Mouse (Mus musculus) hindbrain, postnatal 0 days (tissue): ENCODE results near the gene Mef2a. TPM values are rescaled to one million over a fixed set of nuclear protein-coding genes. Genes with fewer than 3 reads are reported as not detected.
A peak's percentile ranks its signal among the peaks of the same experiment; 100 is the strongest.

Source experiments
- ATAC-seq: fragments of 200-750 bp; cut with Nextera tagmentation; 2 replicates; pipeline ENCODE4 v1.8.0; 2017; ENCODE audit warnings: mild to moderate bottlenecking, moderate TSS enrichment, moderate library complexity
- DNase-seq: peaks from one replicate; pipeline ENCODE4 v3.0.0-alpha.2; 2015; ENCODE audit warnings: low spot score
- H3K27ac ChIP-seq: fragments of 300-500 bp; sonication (generic); 2 replicates; pipeline ENCODE4 v1.5.1; 2014; ENCODE audit warnings: mild to moderate bottlenecking
- H3K27me3 ChIP-seq: fragments of 300-500 bp; sonication (generic); 2 replicates; pipeline ENCODE4 v1.6.1; 2014; ENCODE audit warnings: low read length, mixed read lengths; ENCODE audit not compliant: insufficient read depth
- H3K36me3 ChIP-seq: fragments of 300-500 bp; sonication (generic); 2 replicates; pipeline ENCODE4 v1.6.1; 2014; ENCODE audit warnings: low read length, mixed read lengths; ENCODE audit not compliant: insufficient read depth
- H3K4me1 ChIP-seq: fragments of 300-500 bp; sonication (generic); 2 replicates; pipeline ENCODE4 v1.6.1; 2014; ENCODE audit warnings: antibody characterized with exemption, low read length, mixed read lengths; ENCODE audit not compliant: insufficient read depth
- H3K4me2 ChIP-seq: fragments of 300-500 bp; sonication (generic); 2 replicates; pipeline ENCODE4 v1.6.1; 2014; ENCODE audit warnings: low read depth, mild to moderate bottlenecking, low read length, moderate library complexity, mixed read lengths
- H3K4me3 ChIP-seq: fragments of 300-500 bp; sonication (generic); 2 replicates; pipeline ENCODE4 v1.5.1; 2014; ENCODE audit warnings: low read length
- H3K9ac ChIP-seq: fragments of 300-500 bp; sonication (generic); replicated peaks from 2 replicates; pipeline ENCODE4 v1.6.1; 2014; ENCODE audit warnings: mild to moderate bottlenecking, low read length, moderate library complexity, mixed read lengths
- H3K9me3 ChIP-seq: fragments of 300-500 bp; sonication (generic); 2 replicates; pipeline ENCODE4 v1.6.1; 2016; ENCODE audit warnings: low read length, mixed read lengths
- CTCF ChIP-seq: IDR thresholded peaks from 2 replicates; pipeline ENCODE4 v1.5.1; 2016; ENCODE audit warnings: antibody characterized with exemption, control low read depth, low read depth
- WGBS: fragments of 180-500 bp; shearing (Covaris S2); extraction: QIAGEN DNeasy Blood & Tissue Kit; methylation state at CpG from one replicate; pipeline ENCODE4 v1.1.7; 2014; 5-methylcytosine and 5-hydroxymethylcytosine counted together
- polyA plus RNA-seq: library from polyadenylated mRNA; unstranded; fragments of >200 nt; fragmentation: Nextera tagmentation; extraction: Ambion mirVana; gene quantifications from 2 replicates; pipeline ENCODE4 v1.2.1, GENCODE M21; 2015
- total RNA-seq: library from RNA; depleted of rRNA; stranded (reverse); fragments of >200 nt; gene quantifications from 2 replicates; pipeline ENCODE4 v1.2.3, GENCODE M21; 2014

Mef2a gene
- total and polyA plus RNA-seq, 2 experiments from 2014 or later = 38.4 to 55.2 TPM

- Histone ChIP-seq H3K36me3 (no peaks in the 10 kb centered on the region), H3K27me3 (no peaks in the 10 kb centered on the region), H3K4me3 (no peak overlapping the region), H3K9ac (no peak overlapping the region), H3K9me3 (no peaks in the 10 kb centered on the region), H3K4me1 (no peaks in the 10 kb centered on the region), H3K4me2 (no peak overlapping the region), H3K27ac (no peak overlapping the region)
- DNase-seq (no peak), ATAC-seq (no peak)
- WGBS = 76% methylated on average over 6 of the region's 6 CpGs
- TF ChIP-seq CTCF = no peak
These were observed 12.5 kb upstream of the Mef2a start for GRCm38 (mm10) chr7:67384942-67385872.

- DNase-seq (no peak), ATAC-seq (no peak)
- H3K9ac ChIP-seq = no peak overlapping the region
- H3K4me1 ChIP-seq = no peaks in the 10 kb centered on the region
- no peak overlapping the region for H3K27ac ChIP-seq
- no peaks in the 10 kb centered on the region for H3K9me3 ChIP-seq
- no peak overlapping the region for H3K4me3 ChIP-seq
- no peak overlapping the region for H3K4me2 ChIP-seq
- no peaks in the 10 kb centered on the region for H3K27me3 ChIP-seq
- no peaks in the 10 kb centered on the region for H3K36me3 ChIP-seq
- no peak for TF ChIP-seq CTCF
- WGBS = 86% methylated on average over 6 of the region's 6 CpGs
These were observed 7.8 kb upstream of the Mef2a start for GRCm38 (mm10) chr7:67380174-67381129.

GRCm38 (mm10) chr7:67376796-67377195 is 4.1 kb upstream of the Mef2a start:
- Histone ChIP-seq H3K27ac (no peak overlapping the region), H3K36me3 (no peaks in the 10 kb centered on the region), H3K27me3 (no peaks in the 10 kb centered on the region), H3K4me3 (no peak overlapping the region), H3K4me1 (no peaks in the 10 kb centered on the region), H3K9ac (no peak overlapping the region), H3K9me3 (no peaks in the 10 kb centered on the region), H3K4me2 (no peak overlapping the region)
- ATAC-seq (no peak), DNase-seq (no peak)
- TF ChIP-seq CTCF = no peak
- 80% methylated on average over 6 of the region's 6 CpGs for WGBS

DNA sequence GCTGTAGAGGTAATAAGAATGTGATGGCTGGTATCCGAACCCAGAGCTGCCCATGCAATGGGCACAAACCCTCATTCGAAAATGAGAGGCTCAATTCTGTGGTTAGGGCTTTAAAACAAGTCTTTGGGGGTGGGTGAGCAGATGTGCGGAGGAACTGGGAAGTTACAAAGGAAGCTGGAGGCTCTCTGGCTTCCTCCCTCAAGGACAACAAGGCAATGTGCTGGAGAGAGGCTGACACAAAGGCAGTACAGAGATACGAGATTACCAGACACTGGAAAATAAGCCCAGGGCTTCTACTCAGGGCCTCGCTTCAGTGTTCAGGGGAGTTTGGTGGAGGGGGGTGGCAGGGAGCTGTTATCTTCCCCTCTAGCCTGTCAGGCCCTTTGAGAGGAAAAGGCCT is 1.3 kb upstream of the Mef2a start:
- Histone ChIP-seq H3K27ac (peak overlapping the region; percentile 99), H3K9me3 (no peaks in the 10 kb centered on the region), H3K4me3 (no peak overlapping the region), H3K4me1 (no peaks in the 10 kb centered on the region), H3K36me3 (no peaks in the 10 kb centered on the region), H3K9ac (no peak overlapping the region), H3K4me2 (peak overlapping the region; percentile 90; the same call in 1 of the 2 replicates), H3K27me3 (no peaks in the 10 kb centered on the region)
- WGBS = 47% methylated on average over 5 of the region's 5 CpGs
- ATAC-seq (no peak), DNase-seq (no peak)
- no peak for TF ChIP-seq CTCF

DNA sequence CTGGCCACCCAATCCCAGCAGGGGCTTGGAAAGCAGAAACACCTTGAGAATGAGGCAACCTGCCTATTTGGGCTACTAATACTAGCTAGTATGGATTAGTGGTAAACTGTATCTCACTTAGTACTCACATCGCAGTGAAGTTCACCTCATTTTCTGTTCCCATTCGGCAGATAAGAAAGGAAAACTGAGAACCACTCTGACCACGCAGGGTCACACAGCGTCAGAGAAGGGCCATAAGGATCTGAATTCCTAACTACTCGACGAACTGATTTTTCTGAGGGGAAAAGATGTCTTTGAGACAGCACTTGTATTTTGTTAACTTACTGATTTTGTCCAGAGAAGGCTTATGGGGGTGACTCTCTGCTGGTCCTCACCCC is 914 bp upstream of the Mef2a start:
- no peak for TF ChIP-seq CTCF
- Histone ChIP-seq H3K27ac (peak overlapping the region; percentile 99), H3K27me3 (no peaks in the 10 kb centered on the region), H3K4me1 (no peaks in the 10 kb centered on the region), H3K36me3 (no peaks in the 10 kb centered on the region), H3K9ac (peak overlapping the region; percentile 99), H3K9me3 (no peaks in the 10 kb centered on the region), H3K4me2 (peak overlapping the region; percentile 90), H3K4me3 (peak overlapping the region; percentile 93)
- ATAC-seq (no peak), DNase-seq (no peak)
- WGBS = 29% methylated on average over 6 of the region's 6 CpGs

GRCm38 (mm10) chr7:67371891-67372672 is 576 bp downstream of the Mef2a start:
- peak; percentile 46 for DNase-seq
- peak; percentile 75 for ATAC-seq
- no peaks in the 10 kb centered on the region for H3K9me3 ChIP-seq
- peak overlapping the region; percentile 99 for H3K27ac ChIP-seq
- TF ChIP-seq CTCF = no peak
- H3K36me3 ChIP-seq = no peaks in the 10 kb centered on the region
- H3K4me2 ChIP-seq = peak overlapping the region; percentile 90
- peak overlapping the region; percentile 99 for H3K9ac ChIP-seq
- WGBS = 2% methylated on average over 39 of the region's 75 CpGs
- peak overlapping the region; percentile 93 for H3K4me3 ChIP-seq
- H3K4me1 ChIP-seq = no peaks in the 10 kb centered on the region
- H3K27me3 ChIP-seq = no peaks in the 10 kb centered on the region
